Mouse (Mus musculus) olfactory bulb, adult 2 months (tissue): Measurements from ENCODE around the gene Mon2.

Experiments used
- CTCF ChIP-seq: fragments of 200-500 bp; IDR thresholded peaks from 2 replicates; pipeline ENCODE4 v1.5.1; 2012; ENCODE audit warnings: low read depth, mild to moderate bottlenecking, low read length, moderate library complexity; ENCODE audit not compliant: insufficient read depth
- POLR2A ChIP-seq: fragments of 200-500 bp; IDR thresholded peaks from 2 replicates; pipeline ENCODE4 v1.6.1; 2012; ENCODE audit warnings: mild to moderate bottlenecking, low read depth, low read length, moderate library complexity; ENCODE audit not compliant: insufficient read depth

DNA sequence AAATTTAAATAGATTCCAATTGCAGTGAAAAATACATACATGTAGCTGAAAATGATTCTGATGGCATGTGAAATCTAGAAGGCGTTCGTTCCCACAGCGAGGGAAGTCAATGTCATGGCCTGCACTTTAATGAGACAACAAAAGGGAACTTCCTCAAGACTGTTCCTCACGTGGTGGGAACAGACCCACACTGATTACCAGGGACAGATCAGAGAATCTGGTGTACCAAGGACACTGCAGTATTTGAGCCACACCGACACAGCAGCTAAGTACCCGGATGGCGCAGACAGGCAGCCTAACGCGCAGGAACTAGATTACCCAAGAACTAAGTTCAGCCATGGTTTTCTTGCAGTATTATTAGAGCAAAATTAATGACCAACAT, 36.5 kb upstream of the Mon2 start:
- TF ChIP-seq CTCF (no peak), POLR2A (no peak)
